In the genomic region with DNA sequence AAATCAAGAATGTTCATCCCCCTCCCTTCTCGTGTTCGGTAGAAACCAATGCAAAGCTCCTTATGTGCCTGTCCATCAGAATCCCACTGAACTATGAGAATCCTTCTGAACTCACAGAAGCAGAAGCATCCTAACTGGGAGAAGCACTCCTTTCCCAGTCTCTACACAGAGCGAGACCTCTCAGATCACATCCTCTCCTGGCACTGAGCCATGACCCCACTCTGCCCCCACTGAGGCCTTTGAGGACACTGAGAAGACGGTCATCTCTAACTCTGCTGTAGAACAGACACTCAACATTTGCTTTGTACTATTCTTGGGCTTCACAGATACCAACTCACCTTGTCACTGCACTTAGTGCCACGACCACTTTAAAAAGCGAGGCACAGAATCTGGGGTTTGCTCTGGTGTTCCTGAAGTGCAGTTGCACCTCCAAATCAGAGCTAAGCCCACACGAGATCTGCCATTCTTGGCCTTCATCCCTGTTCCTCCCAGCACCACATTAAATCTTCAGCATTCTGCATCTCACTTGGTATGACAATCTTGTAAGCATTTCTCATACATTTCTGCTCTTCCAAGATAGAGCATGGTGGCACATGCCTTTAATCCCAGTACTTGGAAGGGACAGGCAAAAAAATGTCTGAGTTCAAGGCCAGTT, we compare ENCODE assay signal across 23 mouse cellular contexts.
DNase-seq lines count a peak whose midpoint lies in the region; ATAC-seq lines count a peak whose summit lies in the region.
"Had no signal": no experiment of that assay in that cellular context is flagged by ENCODE, and none has a peak within 500 bp of the region (broad histone marks: within the 10 kb centered on the region; RNA-seq: fewer than 3 reads in every experiment).

No protein-coding gene starts in this region.

- H3K4me2 ChIP-seq in intestine, embryonic 14.5 days (ENCODE audit: low read length): no peak overlapping the region
- no peak overlapping the region for H3K4me2 ChIP-seq in intestine, embryonic 16.5 days (ENCODE audit: low read depth, low read length)
- H3K4me2 ChIP-seq: embryonic facial prominence, embryonic 12.5 days; embryonic facial prominence, embryonic 15.5 days; heart, embryonic 13.5 days; hindbrain, embryonic 12.5 days; hindbrain, embryonic 15.5 days; intestine, embryonic 15.5 days had no signal

- intact Hi-C loops in left cerebral cortex, postnatal 4 days (cut with DNase I): no loop called here
- intact Hi-C loops in left cerebral cortex, postnatal 14 days (cut with DNase I): no loop called here

- 82% methylated on average over 7 of the region's 7 CpGs for WGBS in intestine, embryonic 14.5 days
- 78% methylated on average over 7 of the region's 7 CpGs for WGBS in intestine, embryonic 16.5 days

- H3K27ac ChIP-seq in intestine, embryonic 14.5 days (ENCODE audit: low read depth): no peak overlapping the region
- H3K27ac ChIP-seq in intestine, embryonic 16.5 days (ENCODE audit: low read length): no peak overlapping the region
- H3K27ac ChIP-seq: embryonic facial prominence, embryonic 12.5 days; embryonic facial prominence, embryonic 15.5 days; heart, embryonic 13.5 days; hindbrain, embryonic 12.5 days; hindbrain, embryonic 15.5 days; intestine, embryonic 15.5 days had no signal

- peak; percentile 62; the same call in 1 of the 2 replicates for ATAC-seq in frontal cortex, adult (ENCODE audit: low TSS enrichment)
- ATAC-seq in intestine, embryonic 14.5 days (replicated peaks; ENCODE audit: low FRiP score, low TSS enrichment, low read depth): no peak
- no peak for ATAC-seq in intestine, embryonic 16.5 days
- ATAC-seq: activated CD4-positive, CD25-positive, alpha-beta regulatory T cell, adult 4 months; forebrain, embryonic 14.5 days; forebrain, postnatal 0 days; intestine, embryonic 15.5 days had no signal

- peaks cover 20% of the 10 kb centered on the region for H3K36me3 ChIP-seq in intestine, embryonic 14.5 days (ENCODE audit: control insufficient read depth, insufficient read depth, low read length)
- peaks cover 4% of the 10 kb centered on the region; the same call in 1 of the 2 replicates for H3K36me3 ChIP-seq in intestine, embryonic 16.5 days (ENCODE audit: control insufficient read depth, insufficient read depth, low read length)

- H3K4me3 ChIP-seq in intestine, embryonic 14.5 days (ENCODE audit: low read depth, low read length): no peak overlapping the region
- H3K4me3 ChIP-seq in intestine, embryonic 16.5 days (ENCODE audit: low read length): no peak overlapping the region
- H3K4me3 ChIP-seq: embryonic facial prominence, embryonic 12.5 days; embryonic facial prominence, embryonic 15.5 days; heart, embryonic 13.5 days; hindbrain, embryonic 12.5 days; hindbrain, embryonic 15.5 days; intestine, embryonic 15.5 days had no signal

- no peak overlapping the region for H3K9ac ChIP-seq in intestine, embryonic 14.5 days (ENCODE audit: low read length)
- no peak overlapping the region for H3K9ac ChIP-seq in intestine, embryonic 16.5 days (ENCODE audit: low read depth, low read length)
- H3K9ac ChIP-seq: embryonic facial prominence, embryonic 12.5 days; embryonic facial prominence, embryonic 15.5 days; forebrain, postnatal 0 days; heart, embryonic 13.5 days; hindbrain, embryonic 12.5 days; hindbrain, embryonic 15.5 days; intestine, embryonic 15.5 days had no signal

- H3K4me1 ChIP-seq in intestine, embryonic 14.5 days (replicated peaks; ENCODE audit: control insufficient read depth, insufficient read depth, low read length): no peaks in the 10 kb centered on the region
- H3K4me1 ChIP-seq in intestine, embryonic 16.5 days (ENCODE audit: control insufficient read depth, insufficient read depth, low read length): no peaks in the 10 kb centered on the region
- H3K4me1 ChIP-seq: embryonic facial prominence, embryonic 12.5 days; embryonic facial prominence, embryonic 15.5 days; hindbrain, embryonic 12.5 days; hindbrain, embryonic 15.5 days; intestine, embryonic 15.5 days had no signal

- no peaks in the 10 kb centered on the region for H3K9me3 ChIP-seq in intestine, embryonic 14.5 days (ENCODE audit: control insufficient read depth, low read length)
- no peaks in the 10 kb centered on the region for H3K9me3 ChIP-seq in intestine, embryonic 16.5 days (ENCODE audit: control insufficient read depth, low read length)
- H3K9me3 ChIP-seq: embryonic facial prominence, embryonic 12.5 days; embryonic facial prominence, embryonic 15.5 days; heart, embryonic 13.5 days; hindbrain, embryonic 12.5 days; hindbrain, embryonic 15.5 days; intestine, embryonic 15.5 days had no signal

- H3K27me3 ChIP-seq in intestine, embryonic 14.5 days (replicated peaks; ENCODE audit: control insufficient read depth, insufficient read depth, low read length): no peaks in the 10 kb centered on the region
- H3K27me3 ChIP-seq in intestine, embryonic 16.5 days (replicated peaks; ENCODE audit: control insufficient read depth, insufficient read depth, low read length): no peaks in the 10 kb centered on the region
- H3K27me3 ChIP-seq: embryonic facial prominence, embryonic 12.5 days; embryonic facial prominence, embryonic 15.5 days; heart, embryonic 13.5 days; hindbrain, embryonic 12.5 days; hindbrain, embryonic 15.5 days; intestine, embryonic 15.5 days had no signal

- DNase-seq in frontal cortex, postnatal 14 days (ENCODE audit: low spot score in 2 of 2): no peak
- peak; percentile 36 for DNase-seq in intestine, embryonic 14.5 days (ENCODE audit: low spot score)
- peak; percentile 26 for DNase-seq in left cerebral cortex, postnatal 4 days
- DNase-seq in left cerebral cortex, postnatal 14 days (ENCODE audit: low spot score in 2 of 2): no peak
- DNase-seq: adrenal gland, adult 8-10 months; adrenal gland, postnatal 25 days; cerebellum, adult 2 months; cerebellum, adult 9-11 months; cerebellum, postnatal 25 days; forebrain, postnatal 0 days; gastrocnemius, postnatal 10 days; gastrocnemius, postnatal 36 days; heart, postnatal 14 days had no signal

Comparison
In these comparisons a context has a peak if more than half of its experiments do, and no peak if none do; other contexts are left out.
1. DNase-seq: peak in intestine, embryonic 14.5 days (single experiment) and left cerebral cortex, postnatal 4 days (single experiment); none in frontal cortex, postnatal 14 days (0 of 2) and left cerebral cortex, postnatal 14 days (0 of 2).